ENCODE assay signal across 8 mouse cellular contexts in the genomic region with DNA sequence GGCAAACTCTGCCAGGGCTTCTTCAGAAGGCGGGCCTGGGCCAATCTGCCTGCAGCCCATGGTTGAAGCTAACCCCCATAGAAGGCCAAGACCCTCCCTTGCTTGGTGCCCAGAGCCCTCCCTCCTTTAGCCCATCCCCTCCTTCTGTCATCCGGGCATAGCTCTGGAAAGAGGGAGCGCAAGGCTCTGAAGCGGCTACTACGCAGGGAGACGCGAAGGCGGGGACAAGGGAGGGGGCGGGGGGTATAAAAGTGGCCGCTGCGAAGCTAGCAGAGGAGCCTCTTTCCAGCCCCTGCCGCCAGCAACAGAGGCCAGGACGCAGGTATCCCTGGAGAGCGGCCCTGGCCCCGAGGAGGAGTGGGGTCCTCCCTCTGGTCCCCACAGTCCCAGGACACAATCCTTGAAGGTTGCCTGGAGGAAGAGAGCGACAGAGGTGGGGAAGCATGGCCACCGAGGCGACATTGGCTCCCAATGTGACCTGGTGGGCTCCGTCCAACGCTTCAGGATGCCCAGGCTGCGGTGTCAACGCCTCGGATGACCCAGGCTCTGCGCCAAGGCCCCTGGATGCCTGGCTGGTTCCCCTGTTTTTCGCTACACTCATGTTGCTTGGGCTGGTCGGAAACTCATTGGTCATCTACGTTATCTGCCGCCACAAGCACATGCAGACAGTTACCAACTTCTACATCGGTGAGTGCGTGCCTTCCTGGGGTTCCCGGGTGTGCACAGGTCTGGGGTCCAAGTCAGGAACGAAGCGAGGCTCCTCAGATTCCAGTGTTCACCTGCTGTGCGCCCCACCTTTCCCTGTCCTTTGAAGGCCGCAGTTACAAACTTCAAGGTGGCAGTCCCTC. TPM values are rescaled to one million over a fixed set of nuclear protein-coding genes. Genes with fewer than 3 reads are reported as not detected.
DNase-seq lines count a peak whose midpoint lies in the region; ATAC-seq lines count a peak whose summit lies in the region.

No protein-coding gene starts in this region.

- H3K27me3 ChIP-seq in hindbrain, embryonic 15.5 days, result peaks cover 59% of the 10 kb centered on the region

- WGBS in hindbrain, embryonic 15.5 days, result 4% methylated on average over 32 of the region's 35 CpGs

- H3K36me3 ChIP-seq in hindbrain, embryonic 15.5 days, result no peaks in the 10 kb centered on the region

- H3K4me1 ChIP-seq in hindbrain, embryonic 15.5 days (replicated peaks), result peaks cover 60% of the 10 kb centered on the region

- no peak overlapping the region for H3K9ac ChIP-seq in hindbrain, embryonic 15.5 days

- H3K4me3 ChIP-seq in hindbrain, embryonic 15.5 days, result peak overlapping the region; percentile 12; the same call in 1 of the 2 replicates

- peak overlapping the region; percentile 20; the same call in 1 of the 2 replicates for H3K4me2 ChIP-seq in hindbrain, embryonic 15.5 days

- ATAC-seq in hindbrain, embryonic 15.5 days (ENCODE audit: low FRiP score, low read depth), result no peak
- no peak for ATAC-seq in inflammation-experienced regulatory T-cells, adult 6 months

- peak; percentile 22 for DNase-seq in gastrocnemius, postnatal 25 days
- DNase-seq in gastrocnemius, adult 18-20 months (ENCODE audit: low spot score), result no peak
- peak; percentile 28 for DNase-seq in ZHBTc4 (ENCODE audit: low read depth, low spot score)
- peak; percentile 56 for DNase-seq in lung, postnatal 36 days
- DNase-seq in embryo, embryonic 10.5 days (ENCODE audit: low spot score), result no peak
- DNase-seq in layer of hippocampus, adult 11-12 months (ENCODE audit: low spot score), result no peak

- no peaks in the 10 kb centered on the region for H3K9me3 ChIP-seq in hindbrain, embryonic 15.5 days

- H3K27ac ChIP-seq in hindbrain, embryonic 15.5 days (replicated peaks), result no peak overlapping the region

RNA-seq across cellular contexts. Expression of a gene that starts 1.7 kb away (rescaled TPM):
- under 1 TPM; 0.18 to 0.29 TPM for total RNA-seq in gastrocnemius, postnatal 25 days (2021)
- under 1 TPM; 0.21 TPM for total RNA-seq in gastrocnemius, adult 18-20 months (2021)
- 2.7 and 3.1 TPM in 2 replicates for polyA plus RNA-seq in hindbrain, embryonic 15.5 days (2015; fragmentation: Nextera tagmentation; extraction: Ambion mirVana)
- not detected for polyA plus RNA-seq in inflammation-experienced regulatory T-cells, adult 6 months (2017; shearing (Covaris generic))

RNA-seq across cellular contexts. Expression of a gene that starts 2.6 kb away (rescaled TPM):
- 100 to 1,000 TPM; 103 to 113 TPM for total RNA-seq in gastrocnemius, postnatal 25 days (2021)
- 100 to 1,000 TPM; 114 to 115 TPM for total RNA-seq in gastrocnemius, adult 18-20 months (2021)
- 258 and 289 TPM in 2 replicates for polyA plus RNA-seq in hindbrain, embryonic 15.5 days (2015; fragmentation: Nextera tagmentation; extraction: Ambion mirVana)
- 100 to 1,000 TPM in 1 of 3 experiments, 10 to 100 TPM in 2; 96.5 to 106 (median 96.9) TPM for polyA plus RNA-seq in inflammation-experienced regulatory T-cells, adult 6 months (2017; shearing (Covaris generic))

RNA-seq across cellular contexts. Expression of a gene that starts 7.8 kb away (rescaled TPM):
- not detected for total RNA-seq in gastrocnemius, postnatal 25 days (2021)
- not detected for total RNA-seq in gastrocnemius, adult 18-20 months (2021)
- 3.0 TPM in 1 of 2 replicates, not detected in the other for polyA plus RNA-seq in hindbrain, embryonic 15.5 days (2015; fragmentation: Nextera tagmentation; extraction: Ambion mirVana)
- polyA plus RNA-seq in inflammation-experienced regulatory T-cells, adult 6 months (2017; shearing (Covaris generic)), result 1 to 10 TPM in 1 of 3 experiments, not detected in 2; 5.5 TPM

RNA-seq across cellular contexts. Expression of a gene that starts 8.4 kb away (rescaled TPM):
- 1 to 10 TPM; 2.4 to 2.8 TPM for total RNA-seq in gastrocnemius, postnatal 25 days (2021)
- total RNA-seq in gastrocnemius, adult 18-20 months (2021), result 1 to 10 TPM; 1.5 to 1.7 TPM
- polyA plus RNA-seq in hindbrain, embryonic 15.5 days (2015; fragmentation: Nextera tagmentation; extraction: Ambion mirVana), result 2.9 and 3.2 TPM in 2 replicates
- polyA plus RNA-seq in inflammation-experienced regulatory T-cells, adult 6 months (2017; shearing (Covaris generic)), result 1 to 10 TPM; 2.1 to 3.5 (median 2.4) TPM

RNA-seq across cellular contexts. Expression of a gene that starts 9.7 kb away (rescaled TPM):
- 10 to 100 TPM; 29.2 to 34.4 TPM for total RNA-seq in gastrocnemius, postnatal 25 days (2021)
- total RNA-seq in gastrocnemius, adult 18-20 months (2021), result 10 to 100 TPM; 31.2 to 32.8 TPM
- polyA plus RNA-seq in hindbrain, embryonic 15.5 days (2015; fragmentation: Nextera tagmentation; extraction: Ambion mirVana), result 51.2 and 54.2 TPM in 2 replicates
- 1 to 10 TPM; 5.7 to 7.9 (median 7.1) TPM for polyA plus RNA-seq in inflammation-experienced regulatory T-cells, adult 6 months (2017; shearing (Covaris generic))

Comparison
In these comparisons a context has a peak if more than half of its experiments do, and no peak if none do; other contexts are left out.
1. DNase-seq: peak in gastrocnemius, postnatal 25 days (single experiment), ZHBTc4 (single experiment) and lung, postnatal 36 days (single experiment); none in gastrocnemius, adult 18-20 months (single experiment), embryo, embryonic 10.5 days (single experiment) and layer of hippocampus, adult 11-12 months (single experiment).